In genomic region chr5:21053571-21054307, GRCm38 (mm10) we compare ENCODE assay signal across 8 mouse cellular contexts. TPM values are rescaled to one million over a fixed set of nuclear protein-coding genes. Genes with fewer than 3 reads are reported as not detected.
DNase-seq lines count a peak whose midpoint lies in the region; ATAC-seq and TF ChIP-seq lines count a peak whose summit lies in the region.

No protein-coding gene starts in this region.

- ATAC-seq in heart, embryonic 13.5 days (ENCODE audit: extremely low read depth, insufficient number of reproducible peaks, low FRiP score, low TSS enrichment): no peak
- ATAC-seq in hindbrain, embryonic 14.5 days (ENCODE audit: low FRiP score): no peak
- ATAC-seq in midbrain, embryonic 14.5 days (ENCODE audit: low FRiP score, low TSS enrichment): no peak

- H3K27ac ChIP-seq in heart, embryonic 13.5 days (replicated peaks): peak overlapping the region; percentile 99
- peak overlapping the region; percentile 63 for H3K27ac ChIP-seq in bone marrow macrophage, adult 2 months (ENCODE audit: insufficient read depth, low read depth, low read length)
- H3K27ac ChIP-seq in hindbrain, embryonic 14.5 days: no peak overlapping the region
- no peak overlapping the region for H3K27ac ChIP-seq in midbrain, embryonic 14.5 days (replicated peaks; ENCODE audit: low read depth, low read length)

- no peak for TF ChIP-seq POLR2A in bone marrow macrophage, adult 2 months (IDR thresholded peaks at IDR 0.05; ENCODE audit: borderline replicate concordance, low read depth, low read length)

- no peaks in the 10 kb centered on the region for H3K9me3 ChIP-seq in heart, embryonic 13.5 days
- H3K9me3 ChIP-seq in hindbrain, embryonic 14.5 days (ENCODE audit: control insufficient read depth, low read length): no peaks in the 10 kb centered on the region
- H3K9me3 ChIP-seq in midbrain, embryonic 14.5 days (ENCODE audit: control insufficient read depth, low read length): no peaks in the 10 kb centered on the region

- peaks cover 46% of the 10 kb centered on the region for H3K4me1 ChIP-seq in heart, embryonic 13.5 days
- peaks cover 24% of the 10 kb centered on the region for H3K4me1 ChIP-seq in bone marrow macrophage, adult 2 months (ENCODE audit: control insufficient read depth, insufficient read depth, low read length)
- peaks cover 21% of the 10 kb centered on the region for H3K4me1 ChIP-seq in hindbrain, embryonic 14.5 days (replicated peaks; ENCODE audit: control insufficient read depth, insufficient read depth, low read length)
- H3K4me1 ChIP-seq in midbrain, embryonic 14.5 days (ENCODE audit: control insufficient read depth, insufficient read depth, low read length): peaks cover 19% of the 10 kb centered on the region

- no peaks in the 10 kb centered on the region for H3K27me3 ChIP-seq in heart, embryonic 13.5 days (replicated peaks)
- H3K27me3 ChIP-seq in hindbrain, embryonic 14.5 days (ENCODE audit: control insufficient read depth, insufficient read depth, low read length): no peaks in the 10 kb centered on the region
- no peaks in the 10 kb centered on the region for H3K27me3 ChIP-seq in midbrain, embryonic 14.5 days (ENCODE audit: control insufficient read depth, insufficient read depth, low read length)

- no peak for TF ChIP-seq CTCF in bone marrow macrophage, adult 2 months (IDR thresholded peaks at IDR 0.05; ENCODE audit: low read depth, low read length)

- no peaks in the 10 kb centered on the region for H3K36me3 ChIP-seq in heart, embryonic 13.5 days
- no peaks in the 10 kb centered on the region for H3K36me3 ChIP-seq in hindbrain, embryonic 14.5 days (replicated peaks; ENCODE audit: control insufficient read depth, insufficient read depth)
- no peaks in the 10 kb centered on the region for H3K36me3 ChIP-seq in midbrain, embryonic 14.5 days (ENCODE audit: control insufficient read depth, insufficient read depth, low read length)

- peak overlapping the region; percentile 99 for H3K4me3 ChIP-seq in heart, embryonic 13.5 days
- peak overlapping the region; percentile 56 for H3K4me3 ChIP-seq in bone marrow macrophage, adult 2 months (ENCODE audit: insufficient read depth, low read length)
- peak overlapping the region; percentile 93 for H3K4me3 ChIP-seq in hindbrain, embryonic 14.5 days (replicated peaks; ENCODE audit: low read length)
- H3K4me3 ChIP-seq in midbrain, embryonic 14.5 days (replicated peaks; ENCODE audit: low read depth, low read length): peak overlapping the region; percentile 97

- 32% methylated on average over 3 of the region's 3 CpGs for WGBS in heart, embryonic 13.5 days
- 58% methylated on average over 3 of the region's 3 CpGs for WGBS in hindbrain, embryonic 14.5 days
- WGBS in midbrain, embryonic 14.5 days: 57% methylated on average over 3 of the region's 3 CpGs

- H3K4me2 ChIP-seq in heart, embryonic 13.5 days: peak overlapping the region; percentile 75
- H3K4me2 ChIP-seq in hindbrain, embryonic 14.5 days (replicated peaks): peak overlapping the region; percentile 94
- H3K4me2 ChIP-seq in midbrain, embryonic 14.5 days (ENCODE audit: low read length): peak overlapping the region; percentile 77

- intact Hi-C loops in heart, postnatal 25 days (cut with DNase I): loop anchor here (2.0 to 10.0 kb wide), 2 partner anchors 45 to 139 kb away; no protein-coding TSS in a partner anchor
- intact Hi-C loops in left cerebral cortex, postnatal 14 days (cut with DNase I): loop anchor here (10.0 kb wide), 1 partner anchor 201 kb away; no protein-coding TSS in a partner anchor

- H3K9ac ChIP-seq in heart, embryonic 13.5 days: peak overlapping the region; percentile 99
- H3K9ac ChIP-seq in hindbrain, embryonic 14.5 days: peak overlapping the region; percentile 97
- H3K9ac ChIP-seq in midbrain, embryonic 14.5 days (replicated peaks; ENCODE audit: low read length): peak overlapping the region; percentile 98; the same call in 1 of the 2 replicates

- no peak for DNase-seq in heart, postnatal 25 days (ENCODE audit: low spot score)
- no peak for DNase-seq in hindbrain, embryonic 14.5 days (ENCODE audit: low spot score)
- no peak for DNase-seq in midbrain, embryonic 14.5 days
- no peak for DNase-seq in left cerebral cortex, postnatal 14 days (ENCODE audit: low spot score in 2 of 2)
- no peak for DNase-seq in gastrocnemius, postnatal 25 days
- DNase-seq in ovary, postnatal 36 days (ENCODE audit: low spot score): no peak

RNA-seq across cellular contexts. Expression of gene Ptpn12, which starts 2.0 kb away (rescaled TPM):
- 16.8 and 17.2 TPM in 2 replicates for polyA plus RNA-seq in heart, embryonic 13.5 days (2015; fragmentation: Nextera tagmentation; extraction: Ambion mirVana)
- 10 to 100 TPM; 29.9 to 34.8 TPM for total RNA-seq in heart, postnatal 25 days (2021)
- 86.0 and 92.2 TPM in 2 replicates for polyA plus RNA-seq in bone marrow macrophage, adult 2 months (2012; ENCODE audit: insufficient read depth, insufficient read length, missing spikeins)
- polyA plus RNA-seq in hindbrain, embryonic 14.5 days (2014; fragmentation: Nextera tagmentation; extraction: Ambion mirVana): 28.4 and 28.9 TPM in 2 replicates
- polyA plus RNA-seq in midbrain, embryonic 14.5 days (2014; fragmentation: Nextera tagmentation; extraction: Ambion mirVana): 31.2 and 32.4 TPM in 2 replicates
- total RNA-seq in left cerebral cortex, postnatal 14 days (2021): 10 to 100 TPM; 33.5 to 35.2 TPM
- total RNA-seq in gastrocnemius, postnatal 25 days (2021): 10 to 100 TPM; 13.8 to 18.0 TPM

Comparison
In these comparisons a context has a peak if more than half of its experiments do, and no peak if none do; other contexts are left out.
1. H3K27ac ChIP-seq: peak in heart, embryonic 13.5 days (single experiment) and bone marrow macrophage, adult 2 months (single experiment); none in hindbrain, embryonic 14.5 days (single experiment) and midbrain, embryonic 14.5 days (single experiment).
2. Peak in every context shown above with its lines, with median percentiles within 50 percentile points of each other: H3K4me2 ChIP-seq, H3K4me3 ChIP-seq and H3K9ac ChIP-seq.